Mouse (Mus musculus) central nervous system, embryonic 11.5 days (tissue): Measurements from ENCODE around the gene Mapk8ip1. TPM values are rescaled to one million over a fixed set of nuclear protein-coding genes. Genes with fewer than 3 reads are reported as not detected.

Source experiments
- polyA plus RNA-seq: library from polyadenylated mRNA; depleted of rRNA; stranded (reverse); fragments of >200 nt; gene quantifications from 2 replicates; pipeline ENCODE4 v1.2.3, GENCODE M21; 2012; rRNA removed

Mapk8ip1 gene
- 76.2 and 89.1 TPM in 2 replicates for polyA plus RNA-seq

DNA sequence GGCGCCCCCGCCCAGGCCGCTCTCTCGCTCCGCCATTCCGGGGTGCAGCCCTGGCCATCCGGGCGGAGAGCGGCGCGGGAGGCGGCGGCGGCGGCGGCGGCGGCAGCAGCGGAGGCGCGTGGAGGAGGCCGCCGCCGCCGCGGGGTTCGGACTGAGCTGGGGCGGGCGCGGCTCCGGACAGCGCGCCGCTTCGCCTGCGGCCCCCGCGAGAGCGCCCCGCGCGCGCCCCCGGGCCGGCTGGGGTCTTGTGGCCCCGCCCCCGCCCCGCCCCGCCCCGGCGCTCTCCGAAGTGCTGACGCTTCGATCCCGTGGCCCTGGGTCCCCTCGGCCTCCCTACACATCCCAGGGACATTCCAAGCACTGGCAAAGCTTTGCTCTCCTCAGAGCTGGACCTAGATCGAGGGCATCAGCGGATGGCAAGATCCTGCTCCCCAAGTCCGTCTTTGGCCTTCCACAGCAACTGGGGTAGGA lies at the start of gene Mapk8ip1:
Gene Mapk8ip1, minus strand, starts transcription at position 173 of the 471 bp plus-strand sequence.

GRCm38 (mm10) chr2:92433578-92434374 lies 32.7 kb upstream of the Mapk8ip1 start, which contains the start of gene Cry2:
Gene Cry2 (minus strand): TSS chr2:92434043.

GRCm38 (mm10) chr2:92381901-92382588 lies 19.0 kb downstream of the Mapk8ip1 start, which contains the start of gene 1700029I15Rik:
Gene 1700029I15Rik (plus strand): TSS chr2:92382538.

GRCm38 (mm10) chr2:92374514-92374913 lies 26.5 kb downstream of the Mapk8ip1 start, which contains the start of the genes Pex16 and Large2:
Gene Pex16 (plus strand): TSS chr2:92374676.
Gene Large2 (minus strand): TSS chr2:92374869.

Other genes starting within 250 kb of the Mapk8ip1 start
- 24.7 and 34.5 TPM in 2 replicates for gene Pex16, start 26.6 kb downstream of the Mapk8ip1 start, polyA plus RNA-seq
- 12.7 and 14.7 TPM in 2 replicates for gene Large2, start 26.4 kb downstream of the Mapk8ip1 start, polyA plus RNA-seq
- 2.3 and 2.9 TPM in 2 replicates for gene 1700029I15Rik, start 18.7 kb downstream of the Mapk8ip1 start, polyA plus RNA-seq
- 18.3 and 19.8 TPM in 2 replicates for gene Cry2, start 32.8 kb upstream of the Mapk8ip1 start, polyA plus RNA-seq
- 4.8 and 7.7 TPM in 2 replicates for gene Slc35c1, start 59.3 kb upstream of the Mapk8ip1 start, polyA plus RNA-seq
- 8.2 and 9.8 TPM in 2 replicates for gene Chst1, start 198.4 kb upstream of the Mapk8ip1 start, polyA plus RNA-seq